Mouse (Mus musculus) heart, adult 2 months (tissue): ENCODE measurements around the gene Cntnap5b. TPM values are rescaled to one million over a fixed set of nuclear protein-coding genes. Genes with fewer than 3 reads are reported as not detected.

ENCODE experiments used
- DNase-seq, 2 experiments: peaks; one replicate each; pipeline ENCODE4 v3.0.0; 2021
- H3K27ac ChIP-seq: fragments of 200-600 bp; 2 replicates; pipeline ENCODE4 v1.8.1; 2022
- H3K27me3 ChIP-seq: fragments of 200-500 bp; 2 replicates; pipeline ENCODE4 v1.6.1; 2012; ENCODE audit warnings: mild to moderate bottlenecking, low read length, inconsistent platforms, mixed read lengths; ENCODE audit not compliant: control insufficient read depth, insufficient read depth
- H3K36me3 ChIP-seq: fragments of 200-500 bp; 2 replicates; pipeline ENCODE4 v1.6.1; 2012; ENCODE audit warnings: low read length, inconsistent platforms; ENCODE audit not compliant: control insufficient read depth, insufficient read depth
- H3K4me1 ChIP-seq: fragments of 200-500 bp; 2 replicates; pipeline ENCODE4 v1.6.1; 2011; ENCODE audit warnings: low read length; ENCODE audit not compliant: control insufficient read depth, insufficient read depth
- H3K4me3 ChIP-seq: fragments of 200-600 bp; 2 replicates; pipeline ENCODE4 v1.8.1; 2022
- H3K79me2 ChIP-seq: fragments of 200-500 bp; replicated peaks from 2 replicates; pipeline ENCODE4 v1.6.1; 2012; ENCODE audit warnings: mild to moderate bottlenecking, inconsistent platforms, low read length, moderate library complexity, mixed read lengths; ENCODE audit not compliant: control insufficient read depth, insufficient read depth
- H3K9ac ChIP-seq: fragments of 200-500 bp; 2 replicates; pipeline ENCODE4 v1.6.1; 2012; ENCODE audit warnings: low read depth, mild to moderate bottlenecking, control low read depth, inconsistent platforms, low read length, mixed read lengths
- CTCF ChIP-seq: fragments of 200-600 bp; IDR thresholded peaks from 2 replicates; pipeline ENCODE4 v1.8.1; 2022; ENCODE audit warnings: antibody characterized with exemption, mild to moderate bottlenecking, moderate library complexity
- EP300 ChIP-seq: fragments of 200-500 bp; IDR thresholded peaks from 2 replicates; pipeline ENCODE4 v1.6.1; 2011; ENCODE audit warnings: low read depth, low read length, control low read depth; ENCODE audit not compliant: insufficient read depth
- POLR2A ChIP-seq: fragments of 200-500 bp; IDR thresholded peaks from 2 replicates; pipeline ENCODE4 v1.6.1; 2011; ENCODE audit warnings: mild to moderate bottlenecking, low read depth, low read length, control low read depth; ENCODE audit not compliant: insufficient read depth
- WGBS: fragments of 180-500 bp; shearing (Covaris S2); methylation state at CpG from one replicate; pipeline ENCODE4 v1.1.7; 2018; 5-methylcytosine and 5-hydroxymethylcytosine counted together
- intact Hi-C: fragments of 180-260 bp; cut with DNase I; formaldehyde crosslinking; loops from one replicate; pipeline ENCODE4 v1.15.1; 2025
- polyA plus RNA-seq: library from polyadenylated mRNA; depleted of rRNA; stranded (reverse); fragments of >200 nt; gene quantifications from 2 replicates; pipeline ENCODE4 v1.2.3, GENCODE M21; 2012
- total RNA-seq, 2 experiments: library from RNA; stranded (reverse); gene quantifications; 2 replicates each; pipeline ENCODE4 v1.2.3; 2021

Cntnap5b gene
- total and polyA plus RNA-seq, 3 experiments, result 0.30 to 0.42 TPM; not detected in 1

DNA sequence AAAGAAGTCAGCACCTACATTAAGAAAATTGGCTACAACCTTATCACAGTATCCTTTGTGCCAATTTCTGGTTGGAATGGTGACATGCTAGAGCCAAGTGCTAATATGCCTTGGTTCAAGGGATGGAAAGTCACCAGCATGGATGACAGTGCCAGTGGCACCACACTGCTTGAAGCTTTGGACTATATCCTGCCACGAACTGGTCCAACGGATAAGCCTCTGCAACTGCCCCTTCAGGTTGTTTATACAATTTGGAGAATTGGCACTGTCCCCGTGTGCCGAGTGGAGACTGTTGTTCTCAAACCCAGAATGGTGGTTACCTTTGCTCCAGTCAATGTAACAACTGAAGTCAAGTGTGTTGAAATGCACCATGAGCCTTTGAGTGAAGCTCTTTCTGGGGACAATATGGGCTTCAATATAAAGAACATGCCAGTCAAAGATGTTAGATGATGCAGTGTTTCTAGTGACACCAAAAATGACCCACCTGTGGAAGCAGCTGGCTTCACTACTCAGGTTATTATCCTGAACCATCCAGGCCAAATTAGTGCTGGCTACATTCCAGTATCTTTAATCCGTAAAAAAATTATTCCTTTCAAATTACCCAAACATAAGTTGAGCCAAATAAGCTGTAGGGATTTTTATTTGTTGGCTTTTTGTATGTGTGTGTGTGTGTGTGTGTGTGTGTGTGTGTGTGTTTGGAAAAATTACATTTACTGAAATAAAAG is 233.6 kb downstream of the Cntnap5b start:
- intact Hi-C loops, result no loop called here
- no peaks in the 10 kb centered on the region for H3K79me2 ChIP-seq
- H3K36me3 ChIP-seq, result no peaks in the 10 kb centered on the region
- H3K4me1 ChIP-seq, result no peaks in the 10 kb centered on the region
- no peaks in the 10 kb centered on the region for H3K27me3 ChIP-seq
- 64% methylated on average over 5 of the region's 5 CpGs for WGBS
- no peak for DNase-seq
- TF ChIP-seq POLR2A (no peak), EP300 (no peak), CTCF (no peak)
- no peak overlapping the region for H3K9ac ChIP-seq
- no peak overlapping the region for H3K27ac ChIP-seq
- H3K4me3 ChIP-seq, result no peak overlapping the region

GRCm38 (mm10) chr1:100041808-100042207 is 269.2 kb downstream of the Cntnap5b start:
- no peaks in the 10 kb centered on the region for H3K79me2 ChIP-seq

GRCm38 (mm10) chr1:100079812-100080211 is 307.2 kb downstream of the Cntnap5b start:
- no peak overlapping the region for H3K27ac ChIP-seq
- 54% methylated on average over 2 of the region's 2 CpGs for WGBS
- no peaks in the 10 kb centered on the region for H3K4me1 ChIP-seq
- H3K9ac ChIP-seq, result no peak overlapping the region
- no peaks in the 10 kb centered on the region for H3K79me2 ChIP-seq
- no peak for TF ChIP-seq POLR2A
- DNase-seq, result no peak
- intact Hi-C loops, result no loop called here
- no peak overlapping the region for H3K4me3 ChIP-seq
- H3K36me3 ChIP-seq, result no peaks in the 10 kb centered on the region
- H3K27me3 ChIP-seq, result no peaks in the 10 kb centered on the region

More at GRCm38 (mm10) chr1:100041808-100042207, 269.2 kb downstream of the Cntnap5b start:
- H3K27me3 ChIP-seq, result no peaks in the 10 kb centered on the region
- WGBS, result 47% methylated on average over 2 of the region's 2 CpGs
- H3K36me3 ChIP-seq, result no peaks in the 10 kb centered on the region
- no peak for DNase-seq
- TF ChIP-seq POLR2A (no peak), EP300 (no peak), CTCF (no peak)
- H3K4me3 ChIP-seq, result no peak overlapping the region
- intact Hi-C loops, result no loop called here
- no peak overlapping the region for H3K27ac ChIP-seq
- no peaks in the 10 kb centered on the region for H3K4me1 ChIP-seq
- no peak overlapping the region for H3K9ac ChIP-seq

DNA sequence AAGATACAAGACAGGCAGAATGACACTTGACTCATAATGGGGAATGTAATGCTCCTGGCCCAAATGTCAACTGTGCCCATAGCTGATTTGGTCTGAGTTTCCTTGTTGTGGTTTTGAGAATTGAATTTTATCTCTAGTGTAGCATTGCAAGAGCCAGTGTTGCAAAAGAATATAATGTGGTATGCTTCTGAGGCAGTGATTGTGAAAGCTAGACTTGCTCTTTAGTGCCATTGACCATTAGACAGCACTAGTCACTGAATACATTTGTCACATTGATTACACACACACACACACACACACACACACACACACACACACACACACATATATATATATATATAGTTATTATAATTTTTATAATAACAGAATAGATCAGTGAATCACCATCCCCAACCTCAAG is 328.0 kb downstream of the Cntnap5b start:
- Histone ChIP-seq H3K36me3 (no peaks in the 10 kb centered on the region), H3K27me3 (no peaks in the 10 kb centered on the region), H3K9ac (no peak overlapping the region), H3K79me2 (no peaks in the 10 kb centered on the region), H3K4me3 (no peak overlapping the region), H3K4me1 (no peaks in the 10 kb centered on the region), H3K27ac (no peak overlapping the region)
- TF ChIP-seq EP300 (no peak), POLR2A (no peak), CTCF (no peak)
- intact Hi-C loops, result no loop called here
- DNase-seq, result no peak

GRCm38 (mm10) chr1:100101017-100101416 is 328.5 kb downstream of the Cntnap5b start:
- WGBS, result 78% methylated on average over 1 of the region's 1 CpGs
- no peak overlapping the region for H3K27ac ChIP-seq
- H3K36me3 ChIP-seq, result no peaks in the 10 kb centered on the region
- intact Hi-C loops, result no loop called here
- H3K4me3 ChIP-seq, result no peak overlapping the region
- H3K4me1 ChIP-seq, result no peaks in the 10 kb centered on the region
- no peaks in the 10 kb centered on the region for H3K27me3 ChIP-seq
- H3K9ac ChIP-seq, result no peak overlapping the region
- DNase-seq, result no peak
- no peak for TF ChIP-seq POLR2A
- no peak for TF ChIP-seq CTCF
- TF ChIP-seq EP300, result no peak
- H3K79me2 ChIP-seq, result no peaks in the 10 kb centered on the region

DNA sequence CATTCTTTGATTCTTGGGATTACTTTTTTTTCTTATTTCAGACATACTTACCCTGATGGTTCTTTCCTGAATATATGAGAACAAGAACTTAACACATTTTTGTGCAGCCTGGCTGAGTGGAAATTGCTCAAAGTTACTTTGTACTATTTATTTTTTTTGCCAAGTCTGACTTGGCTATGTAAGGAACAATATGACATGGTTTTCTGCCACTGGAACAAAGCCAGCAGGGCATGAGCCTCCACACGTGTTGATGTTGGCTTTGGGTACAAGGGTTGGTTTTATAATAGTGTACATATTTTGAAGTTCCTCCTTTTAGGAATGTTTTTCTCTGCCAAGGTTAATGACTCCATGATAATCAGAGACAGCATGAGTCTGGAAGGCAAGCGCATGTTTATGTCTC is 331.8 kb downstream of the Cntnap5b start:
- Histone ChIP-seq H3K79me2 (no peaks in the 10 kb centered on the region), H3K9ac (no peak overlapping the region), H3K27me3 (no peaks in the 10 kb centered on the region), H3K27ac (no peak overlapping the region), H3K4me1 (no peaks in the 10 kb centered on the region), H3K36me3 (no peaks in the 10 kb centered on the region), H3K4me3 (no peak overlapping the region)
- DNase-seq, result no peak
- 64% methylated on average over 2 of the region's 2 CpGs for WGBS
- intact Hi-C loops, result no loop called here
- TF ChIP-seq EP300 (no peak), CTCF (no peak), POLR2A (no peak)
